Comparison of ENCODE assay signal across 12 mouse cellular contexts in the genomic region with DNA sequence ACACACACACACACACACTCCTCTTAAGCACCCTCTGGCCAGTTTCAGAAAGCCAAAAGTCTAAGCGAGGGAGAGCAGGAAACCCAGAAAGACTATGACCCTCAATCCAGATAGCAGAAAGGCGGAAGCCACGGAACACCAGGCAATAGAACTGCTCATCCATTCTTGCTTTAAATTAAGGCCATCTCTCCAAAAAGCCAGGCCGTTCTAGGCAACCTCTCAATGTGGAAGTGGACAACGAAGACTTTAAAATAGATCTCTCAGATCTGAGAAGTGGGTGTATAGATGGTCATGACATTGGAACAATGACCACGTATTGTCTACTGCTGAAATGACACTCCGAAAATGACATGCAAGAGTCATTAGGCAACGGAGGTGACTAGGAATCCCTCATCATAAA.
"Had no signal": no experiment of that assay in that cellular context is flagged by ENCODE, and none has a peak within 500 bp of the region (broad histone marks: within the 10 kb centered on the region; RNA-seq: fewer than 3 reads in every experiment).

No protein-coding gene starts in this region.

- DNase-seq: kidney, adult 8-10 months; kidney, postnatal 25 days; lung, adult 2 months; lung, postnatal 36 days; midbrain, embryonic 14.5 days; thymus, postnatal 4 days had no signal

- H3K27ac ChIP-seq: left cerebral cortex, adult 2 months; limb, embryonic 10.5 days; liver, embryonic 15.5 days; stomach, postnatal 0 days had no signal

- H3K4me1 ChIP-seq: liver, embryonic 15.5 days had no signal

- H3K36me3 ChIP-seq: limb, embryonic 10.5 days; liver, embryonic 15.5 days had no signal

- ATAC-seq: lung, postnatal 0 days had no signal

- H3K4me2 ChIP-seq: liver, embryonic 11.5 days; liver, embryonic 15.5 days had no signal

- H3K4me3 ChIP-seq: left cerebral cortex, adult 2 months; liver, embryonic 15.5 days had no signal

- H3K9me3 ChIP-seq: limb, embryonic 10.5 days; liver, embryonic 15.5 days had no signal

- H3K9ac ChIP-seq: liver, embryonic 15.5 days had no signal
